Mouse (Mus musculus) intestine, embryonic 15.5 days (tissue): ENCODE data around the gene Lmx1b. TPM values are rescaled to one million over a fixed set of nuclear protein-coding genes. Genes with fewer than 3 reads are reported as not detected.
A peak's percentile ranks its signal among the peaks of the same experiment; 100 is the strongest.

Experiments
- ATAC-seq: fragments of 200-750 bp; cut with Nextera tagmentation; 2 replicates; pipeline ENCODE4 v1.8.0; 2017; ENCODE audit warnings: moderate TSS enrichment, moderate library complexity
- H3K27ac ChIP-seq: fragments of 300-500 bp; sonication (generic); 2 replicates; pipeline ENCODE4 v1.5.1; 2015; ENCODE audit warnings: mild to moderate bottlenecking, inconsistent platforms
- H3K27me3 ChIP-seq: fragments of 300-500 bp; sonication (generic); replicated peaks from 2 replicates; pipeline ENCODE4 v1.6.1; 2015; ENCODE audit warnings: inconsistent platforms
- H3K36me3 ChIP-seq: fragments of 300-500 bp; sonication (generic); 2 replicates; pipeline ENCODE4 v1.6.1; 2015; ENCODE audit warnings: inconsistent platforms
- H3K4me1 ChIP-seq: fragments of 300-500 bp; sonication (generic); replicated peaks from 2 replicates; pipeline ENCODE4 v1.6.1; 2015; ENCODE audit warnings: inconsistent platforms
- H3K4me2 ChIP-seq: fragments of 300-500 bp; sonication (generic); replicated peaks from 2 replicates; pipeline ENCODE4 v1.6.1; 2015; ENCODE audit warnings: mild to moderate bottlenecking, inconsistent platforms
- H3K4me3 ChIP-seq: fragments of 300-500 bp; sonication (generic); replicated peaks from 2 replicates; pipeline ENCODE4 v1.5.1; 2015; ENCODE audit warnings: inconsistent platforms
- H3K9ac ChIP-seq: fragments of 300-500 bp; sonication (generic); 2 replicates; pipeline ENCODE4 v1.6.1; 2015; ENCODE audit warnings: inconsistent platforms
- H3K9me3 ChIP-seq: fragments of 300-500 bp; sonication (generic); 2 replicates; pipeline ENCODE4 v1.6.1; 2016; ENCODE audit warnings: inconsistent platforms
- WGBS: fragments of 180-500 bp; shearing (Covaris S2); methylation state at CpG from one replicate; pipeline ENCODE4 v1.1.7; 2015; 5-methylcytosine and 5-hydroxymethylcytosine counted together
- polyA plus RNA-seq: library from polyadenylated mRNA; unstranded; fragments of >200 nt; fragmentation: Nextera tagmentation; extraction: Ambion mirVana; gene quantifications from 2 replicates; pipeline ENCODE4 v1.2.1, GENCODE M21; 2015

Gene Lmx1b
- polyA plus RNA-seq, 1 experiment from 2014 or later, result 0.05 TPM

GRCm38 (mm10) chr2:33664661-33665060 is 24.4 kb upstream of the Lmx1b start:
- Histone ChIP-seq H3K9me3 (no peaks in the 10 kb centered on the region), H3K27ac (no peak overlapping the region), H3K4me1 (peaks cover 11% of the 10 kb centered on the region), H3K4me3 (no peak overlapping the region), H3K4me2 (no peak overlapping the region), H3K9ac (no peak overlapping the region), H3K36me3 (no peaks in the 10 kb centered on the region), H3K27me3 (no peaks in the 10 kb centered on the region)
- 0 out of 2 replicates have a peak, but pooled peaks have one; percentile 10 for ATAC-seq
- 73% methylated on average over 4 of the region's 4 CpGs for WGBS

DNA sequence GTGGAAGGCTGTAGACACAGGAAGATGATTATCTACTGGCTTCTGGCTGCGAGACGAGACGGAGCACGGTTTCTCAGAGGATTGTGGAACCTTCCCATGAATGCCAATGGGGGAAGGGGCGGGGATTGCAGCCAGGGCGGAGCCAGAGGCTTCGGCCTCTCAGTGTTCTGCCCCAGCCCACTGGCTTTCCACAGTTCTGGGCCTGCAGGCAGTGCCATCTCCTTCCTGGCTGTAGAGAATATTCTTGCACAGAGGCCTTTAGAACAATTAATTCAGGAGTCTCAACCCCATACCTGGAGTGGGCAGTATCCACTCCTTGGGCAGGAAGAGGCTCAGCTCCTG is 18.9 kb upstream of the Lmx1b start:
- H3K9ac ChIP-seq, result no peak overlapping the region
- peak; percentile 74 for ATAC-seq

GRCm38 (mm10) chr2:33658602-33659287 is 18.4 kb upstream of the Lmx1b start:
- peak overlapping the region; percentile 41 for H3K4me2 ChIP-seq
- H3K4me1 ChIP-seq, result no peaks in the 10 kb centered on the region
- no peaks in the 10 kb centered on the region for H3K36me3 ChIP-seq
- H3K9me3 ChIP-seq, result no peaks in the 10 kb centered on the region
- H3K27me3 ChIP-seq, result no peaks in the 10 kb centered on the region
- H3K4me3 ChIP-seq, result no peak overlapping the region
- peak; percentile 53 for ATAC-seq
- WGBS, result 37% methylated on average over 12 of the region's 12 CpGs
- H3K27ac ChIP-seq, result no peak overlapping the region
- no peak overlapping the region for H3K9ac ChIP-seq

More for the DNA sequence above, 18.9 kb upstream of the Lmx1b start:
- WGBS, result 7% methylated on average over 7 of the region's 7 CpGs
- no peaks in the 10 kb centered on the region for H3K27me3 ChIP-seq
- no peak overlapping the region for H3K27ac ChIP-seq
- H3K4me1 ChIP-seq, result no peaks in the 10 kb centered on the region
- H3K36me3 ChIP-seq, result no peaks in the 10 kb centered on the region
- no peak overlapping the region for H3K4me3 ChIP-seq
- peak overlapping the region; percentile 41 for H3K4me2 ChIP-seq
- no peaks in the 10 kb centered on the region for H3K9me3 ChIP-seq

DNA sequence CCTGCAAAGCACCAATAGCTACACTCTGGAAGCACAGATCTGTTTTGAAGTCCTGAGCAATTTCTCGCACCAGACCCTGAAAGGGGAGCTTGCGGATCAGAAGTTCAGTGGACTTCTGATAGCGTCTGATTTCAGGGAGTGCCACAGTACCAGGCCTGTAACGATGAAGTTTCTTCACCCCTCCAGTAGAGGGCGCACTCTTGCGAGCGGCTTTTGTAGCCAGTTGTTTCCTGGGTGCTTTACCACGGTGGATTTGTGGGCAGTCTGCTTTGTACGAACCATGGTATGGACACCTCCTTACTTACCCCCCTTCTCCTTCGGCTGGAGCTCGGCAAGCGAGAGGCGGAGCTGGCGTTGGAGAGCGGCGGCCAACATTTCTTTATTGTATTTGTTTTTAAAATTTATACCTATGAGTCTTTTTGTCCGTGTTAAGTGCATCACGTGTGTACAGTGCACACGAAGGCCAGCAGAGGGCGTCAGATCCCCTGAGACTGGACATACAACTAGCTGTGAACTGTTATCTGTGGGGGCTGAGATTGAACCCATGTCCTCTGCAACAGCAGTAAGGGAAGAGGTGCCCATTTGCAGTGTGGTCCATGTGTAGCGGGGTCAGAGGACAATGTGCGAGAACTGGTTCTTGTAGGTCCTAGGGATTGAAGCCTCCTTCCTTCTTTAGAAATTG is 12.3 kb upstream of the Lmx1b start:
- 75% methylated on average over 22 of the region's 22 CpGs for WGBS

GRCm38 (mm10) chr2:33649371-33649770 is 9.1 kb upstream of the Lmx1b start:
- Histone ChIP-seq H3K9me3 (no peaks in the 10 kb centered on the region), H3K4me1 (no peaks in the 10 kb centered on the region), H3K36me3 (no peaks in the 10 kb centered on the region), H3K27ac (no peak overlapping the region), H3K9ac (no peak overlapping the region), H3K4me2 (no peak overlapping the region), H3K4me3 (no peak overlapping the region), H3K27me3 (peaks cover 52% of the 10 kb centered on the region)
- WGBS, result 36% methylated on average over 3 of the region's 3 CpGs
- no peak for ATAC-seq

More for the DNA sequence above, 12.3 kb upstream of the Lmx1b start:
- no peak for ATAC-seq
- no peak overlapping the region for H3K9ac ChIP-seq
- H3K27ac ChIP-seq, result no peak overlapping the region
- H3K4me3 ChIP-seq, result no peak overlapping the region
- no peaks in the 10 kb centered on the region for H3K4me1 ChIP-seq
- no peaks in the 10 kb centered on the region for H3K9me3 ChIP-seq
- no peak overlapping the region for H3K4me2 ChIP-seq
- H3K36me3 ChIP-seq, result no peaks in the 10 kb centered on the region
- peaks cover 19% of the 10 kb centered on the region for H3K27me3 ChIP-seq

DNA sequence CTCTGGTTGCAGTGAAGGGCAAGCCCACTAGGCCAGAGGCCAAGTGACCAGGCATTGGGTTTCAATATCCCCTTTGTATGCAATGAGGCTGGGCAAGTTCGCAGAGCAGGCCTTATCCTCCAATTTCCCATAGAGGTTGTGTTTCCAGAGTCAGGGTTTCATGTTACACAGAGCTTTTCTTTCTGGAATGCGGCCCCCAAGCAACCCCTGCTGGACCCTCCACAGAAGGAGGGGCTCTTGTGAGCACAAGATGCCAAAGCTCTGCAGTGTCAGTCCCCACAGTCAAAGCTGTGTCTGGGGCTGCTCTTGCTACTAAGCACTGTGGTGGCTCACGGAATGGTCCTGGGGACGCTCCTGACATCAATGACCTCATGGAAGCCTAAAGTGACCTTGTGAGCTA is 8.6 kb upstream of the Lmx1b start:
- no peak overlapping the region for H3K4me3 ChIP-seq
- H3K9ac ChIP-seq, result no peak overlapping the region
- no peaks in the 10 kb centered on the region for H3K36me3 ChIP-seq
- no peak for ATAC-seq
- WGBS, result 37% methylated on average over 4 of the region's 4 CpGs
- H3K9me3 ChIP-seq, result no peaks in the 10 kb centered on the region
- H3K4me1 ChIP-seq, result no peaks in the 10 kb centered on the region
- H3K4me2 ChIP-seq, result no peak overlapping the region
- no peak overlapping the region for H3K27ac ChIP-seq
- H3K27me3 ChIP-seq, result peaks cover 57% of the 10 kb centered on the region

DNA sequence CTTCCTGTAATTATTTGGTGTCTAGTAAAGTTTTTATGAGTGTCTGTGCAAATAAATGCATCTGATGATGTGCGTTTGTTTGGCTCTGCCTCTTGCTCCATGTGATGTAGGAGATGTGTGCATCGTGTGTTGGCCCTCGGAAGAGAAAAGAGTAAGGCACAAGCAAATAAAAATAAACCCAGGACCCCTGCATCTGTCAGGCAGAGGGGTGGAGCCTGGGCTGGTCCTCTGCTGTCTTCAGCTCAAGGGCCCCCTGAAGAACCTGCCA is 5.9 kb upstream of the Lmx1b start:
- WGBS, result 4% methylated on average over 3 of the region's 3 CpGs
- ATAC-seq, result no peak
- H3K27me3 ChIP-seq, result peaks cover 76% of the 10 kb centered on the region

GRCm38 (mm10) chr2:33645538-33646282 is 5.4 kb upstream of the Lmx1b start:
- no peak overlapping the region for H3K4me2 ChIP-seq
- peaks cover 20% of the 10 kb centered on the region for H3K4me1 ChIP-seq
- no peaks in the 10 kb centered on the region for H3K36me3 ChIP-seq
- H3K27me3 ChIP-seq, result peaks cover 81% of the 10 kb centered on the region
- no peak overlapping the region for H3K4me3 ChIP-seq
- no peak for ATAC-seq
- H3K27ac ChIP-seq, result no peak overlapping the region
- no peak overlapping the region for H3K9ac ChIP-seq
- WGBS, result 1% methylated on average over 15 of the region's 15 CpGs
- no peaks in the 10 kb centered on the region for H3K9me3 ChIP-seq

More for the DNA sequence above, 5.9 kb upstream of the Lmx1b start:
- Histone ChIP-seq H3K27ac (no peak overlapping the region), H3K4me2 (no peak overlapping the region), H3K9ac (no peak overlapping the region), H3K4me3 (no peak overlapping the region), H3K4me1 (peaks cover 15% of the 10 kb centered on the region), H3K36me3 (no peaks in the 10 kb centered on the region), H3K9me3 (no peaks in the 10 kb centered on the region)

DNA sequence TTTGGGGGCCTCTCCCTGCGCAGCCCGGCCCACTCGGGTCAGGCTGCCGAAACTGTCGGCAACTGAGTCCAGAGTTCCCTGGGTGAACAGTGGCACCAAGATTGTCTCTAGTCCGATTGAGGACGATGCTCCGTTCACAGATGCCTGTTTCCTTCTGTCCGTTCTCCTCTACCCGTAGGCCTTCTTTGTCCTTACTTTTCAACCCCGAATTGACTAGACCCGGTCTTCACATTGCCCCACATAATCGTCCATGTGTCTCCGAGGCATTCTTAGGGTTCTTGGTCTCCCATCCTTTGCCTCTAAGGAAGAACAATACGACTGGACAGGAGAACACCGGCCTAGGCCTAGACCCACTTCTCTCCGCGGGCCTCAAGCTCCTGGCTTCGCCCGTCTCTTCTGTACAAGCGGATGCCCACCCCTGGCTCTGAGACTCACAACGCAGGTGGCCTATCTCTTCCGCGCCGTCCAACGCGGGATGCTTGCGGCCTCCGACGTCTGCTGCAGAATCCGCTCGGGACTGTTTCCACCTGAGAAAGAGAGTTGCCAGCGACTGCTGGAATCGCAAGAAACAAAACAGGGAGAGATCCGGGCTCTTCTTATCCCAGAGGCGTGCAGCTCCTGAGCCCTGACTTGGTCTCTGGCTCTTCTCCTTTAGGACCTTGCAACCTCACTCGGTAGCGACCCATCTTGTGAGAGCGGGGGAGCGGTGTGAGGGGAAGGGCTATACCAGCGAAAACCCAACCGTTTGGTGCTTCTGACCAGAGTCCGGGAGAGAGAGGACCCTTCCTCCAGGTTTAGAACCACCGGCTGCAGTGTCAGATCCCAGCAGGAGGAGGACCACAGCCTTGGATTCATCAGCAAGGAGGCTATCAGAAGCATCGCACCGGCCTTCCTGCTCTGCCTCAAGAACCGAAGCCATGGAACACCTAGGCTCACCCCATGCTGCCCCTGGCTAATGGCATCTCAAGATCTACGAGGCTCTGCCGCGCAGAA is 3.7 kb upstream of the Lmx1b start:
- peaks cover 35% of the 10 kb centered on the region for H3K4me1 ChIP-seq
- 7% methylated on average over 50 of the region's 50 CpGs for WGBS

GRCm38 (mm10) chr2:33642650-33643458 is 2.5 kb upstream of the Lmx1b start:
- Histone ChIP-seq H3K9me3 (no peaks in the 10 kb centered on the region), H3K36me3 (no peaks in the 10 kb centered on the region), H3K4me1 (peaks cover 35% of the 10 kb centered on the region), H3K27me3 (peaks cover 100% of the 10 kb centered on the region), H3K4me2 (peak overlapping the region; percentile 24; the same call in 1 of the 2 replicates), H3K4me3 (0 out of 2 replicates have a peak overlapping the region, but pooled peaks have one; percentile 12), H3K9ac (no peak overlapping the region), H3K27ac (no peak overlapping the region)
- WGBS, result 3% methylated on average over 42 of the region's 42 CpGs
- ATAC-seq, result peak; percentile 43

More for the DNA sequence above, 3.7 kb upstream of the Lmx1b start:
- Histone ChIP-seq H3K9me3 (no peaks in the 10 kb centered on the region), H3K4me2 (no peak overlapping the region), H3K27me3 (peaks cover 94% of the 10 kb centered on the region), H3K27ac (no peak overlapping the region), H3K4me3 (no peak overlapping the region), H3K36me3 (no peaks in the 10 kb centered on the region), H3K9ac (no peak overlapping the region)
- no peak for ATAC-seq

GRCm38 (mm10) chr2:33641859-33642571 is 1.7 kb upstream of the Lmx1b start:
- Histone ChIP-seq H3K27ac (no peak overlapping the region), H3K9ac (no peak overlapping the region)
- under 1% methylated on average over 41 of the region's 41 CpGs for WGBS

More at GRCm38 (mm10) chr2:33641859-33642571, 1.7 kb upstream of the Lmx1b start:
- Histone ChIP-seq H3K9me3 (no peaks in the 10 kb centered on the region), H3K4me3 (peak overlapping the region; percentile 43; the same call in 1 of the 2 replicates), H3K4me2 (peak overlapping the region; percentile 72), H3K36me3 (no peaks in the 10 kb centered on the region), H3K27me3 (peaks cover 100% of the 10 kb centered on the region), H3K4me1 (peaks cover 35% of the 10 kb centered on the region)
- ATAC-seq, result no peak
